Mouse (Mus musculus): ENCODE measurements around the gene Vmn2r3. TPM values are rescaled to one million over a fixed set of nuclear protein-coding genes. Genes with fewer than 3 reads are reported as not detected.
A peak's percentile ranks its signal among the peaks of the same experiment; 100 is the strongest.

Gene Vmn2r3
- total and polyA plus RNA-seq, 3 experiments = 0.17 TPM; not detected in 2

- H3K27me3 ChIP-seq (ENCODE audit: control insufficient read depth in 1 of 2, insufficient read depth in 2 of 2, low read length in 2 of 2) = no peaks in the 10 kb centered on the region
- DNase-seq (ENCODE audit: low read depth, low spot score) = no peak
- no peak overlapping the region for H3K4me3 ChIP-seq (ENCODE audit: control insufficient read depth in 1 of 2, insufficient read depth in 1 of 2, low read depth in 2 of 2, low read length in 2 of 2)
- no peak overlapping the region for H3K9ac ChIP-seq (ENCODE audit: control insufficient read depth, low read depth, low read length, poor library complexity, severe bottlenecking)
- no peak overlapping the region for H3K27ac ChIP-seq (ENCODE audit: control insufficient read depth, low read depth, low read length)
- no peaks in the 10 kb centered on the region for H3K36me3 ChIP-seq (ENCODE audit: control insufficient read depth in 1 of 2, insufficient read depth in 2 of 2, low read length in 2 of 2)
- no peaks in the 10 kb centered on the region for H3K9me3 ChIP-seq (replicated peaks; ENCODE audit: insufficient read depth, low read length)
- H3K79me2 ChIP-seq (ENCODE audit: control insufficient read depth, insufficient read depth, low read length, poor library complexity) = no peaks in the 10 kb centered on the region
- H3K4me1 ChIP-seq (ENCODE audit: control insufficient read depth in 1 of 2, insufficient read depth in 2 of 2, low read length in 2 of 2) = no peaks in the 10 kb centered on the region
- no peak for TF ChIP-seq POLR2A (IDR thresholded peaks at IDR 0.05; ENCODE audit: control insufficient read depth in 1 of 2, insufficient read depth in 1 of 2, low read depth in 1 of 2, low read length in 2 of 2, poor library complexity in 1 of 2)
- no peak for TF ChIP-seq GABPA (IDR thresholded peaks at IDR 0.05; ENCODE audit: low read depth, low read length)
- TF ChIP-seq POLR2AphosphoS2 (IDR thresholded peaks at IDR 0.05; ENCODE audit: low read length) = no peak
- TF ChIP-seq MXI1 (IDR thresholded peaks at IDR 0.05; ENCODE audit: low read depth, low read length) = no peak
- no peak for TF ChIP-seq MYB (IDR thresholded peaks at IDR 0.05; ENCODE audit: low read depth, low read length)
- no peak for TF ChIP-seq NELFE (IDR thresholded peaks at IDR 0.05; ENCODE audit: low read depth, low read length)
- TF ChIP-seq HCFC1 (IDR thresholded peaks at IDR 0.05; ENCODE audit: low read depth, low read length) = no peak
- TF ChIP-seq EP300 (IDR thresholded peaks at IDR 0.05; ENCODE audit: low read depth in 1 of 2, low read length in 2 of 2) = no peak
- TF ChIP-seq MAX (IDR thresholded peaks at IDR 0.05; ENCODE audit: low read length) = no peak
- no peak for TF ChIP-seq MAFK (IDR thresholded peaks at IDR 0.05; ENCODE audit: borderline replicate concordance, low read depth, low read length)
- TF ChIP-seq CHD1 (IDR thresholded peaks at IDR 0.05; ENCODE audit: low read depth, low read length) = no peak
- no peak for TF ChIP-seq ZNF384 (IDR thresholded peaks at IDR 0.05; ENCODE audit: low read depth, low read length)
- peak; percentile 17; the same call in 1 of the 2 replicates for TF ChIP-seq SMC3 (IDR thresholded peaks at IDR 0.05; ENCODE audit: low read depth, low read length)
- no peak for TF ChIP-seq UBTF (IDR thresholded peaks at IDR 0.05; ENCODE audit: borderline replicate concordance, insufficient read depth, low read depth, low read length)
- TF ChIP-seq TCF12 (IDR thresholded peaks at IDR 0.05; ENCODE audit: low read depth, low read length) = no peak
- TF ChIP-seq TBP (IDR thresholded peaks at IDR 0.05; ENCODE audit: low read depth, low read length) = no peak
- TF ChIP-seq SIN3A (IDR thresholded peaks at IDR 0.05; ENCODE audit: low read length) = no peak
- 0 out of 2 replicates have a peak, but pooled peaks have one; percentile 3 for TF ChIP-seq ZC3H11A (IDR thresholded peaks at IDR 0.05; ENCODE audit: low read depth, low read length)
- no peak for TF ChIP-seq MEF2A (IDR thresholded peaks at IDR 0.05; ENCODE audit: extremely low read depth, insufficient replicate concordance, low read depth, low read length, poor library complexity, severe bottlenecking)
- no peak for TF ChIP-seq E2F4 (IDR thresholded peaks at IDR 0.05; ENCODE audit: borderline replicate concordance, low read depth, low read length)
- peak; percentile 33 for TF ChIP-seq RAD21 (IDR thresholded peaks at IDR 0.05; ENCODE audit: low read depth, low read length)
- TF ChIP-seq CTCF (IDR thresholded peaks at IDR 0.05 in 2 of 3, conservative IDR thresholded peaks at IDR 0.05 in 1 of 3; ENCODE audit: control insufficient read depth in 1 of 3, insufficient read depth in 1 of 3, low read depth in 2 of 3, low read length in 3 of 3, poor library complexity in 1 of 3, severe bottlenecking in 1 of 3) = peak in 1 of 3 experiments; percentile 21; a peak in 1 of 6 replicates
- no peak for TF ChIP-seq POLR2AphosphoS5 (IDR thresholded peaks at IDR 0.05; ENCODE audit: borderline replicate concordance, low read depth, low read length)
- no peak for TF ChIP-seq NRF1 (IDR thresholded peaks at IDR 0.05; ENCODE audit: insufficient read depth, low read depth, low read length, poor library complexity, severe bottlenecking)
- TF ChIP-seq ZMIZ1 (IDR thresholded peaks at IDR 0.05; ENCODE audit: low read depth, low read length) = no peak
- no peak for TF ChIP-seq JUND (IDR thresholded peaks at IDR 0.05; ENCODE audit: low read depth, low read length)
- no peak for TF ChIP-seq USF1 (IDR thresholded peaks at IDR 0.05; ENCODE audit: low read depth, low read length)
- no peak for TF ChIP-seq ELF1 (IDR thresholded peaks at IDR 0.05; ENCODE audit: low read depth, low read length)
- no peak for TF ChIP-seq RCOR1 (IDR thresholded peaks at IDR 0.05; ENCODE audit: low read depth, low read length)
- TF ChIP-seq CHD2 (IDR thresholded peaks at IDR 0.05; ENCODE audit: low read length) = no peak
These were observed 17.3 kb upstream of the Vmn2r3 start for GRCm38 (mm10) chr3:64306799-64307198.

Data from MEL (cell line).